Mouse (Mus musculus) megakaryocyte, adult 5-6 weeks (primary cell): ENCODE results near the gene Adgrf1. TPM values are rescaled to one million over a fixed set of nuclear protein-coding genes. Genes with fewer than 3 reads are reported as not detected.
"Not testable (repeated sequence)": the region's sequence is repeated elsewhere in the genome, so short reads cannot be mapped to it uniquely, and the experiment has no call there.

Experiments
- ATAC-seq: 2 replicates; pipeline ENCODE4 v1.8.0; 2016; ENCODE audit warnings: mild to moderate bottlenecking, inconsistent platforms; ENCODE audit not compliant: poor library complexity, severe bottlenecking
- total RNA-seq, 2 experiments: library from RNA; stranded (forward) in 1 of 2; stranded (reverse) in 1 of 2; fragments of 153-499, 151-499 nt in 1 of 2; fragments of 221-1000, 200-1000 nt in 1 of 2; gene quantifications; 2 replicates each; pipeline versions ENCODE4 v1.2.3 to v1.2.4; 2015 to 2017

The Adgrf1 gene
- total RNA-seq, 2 experiments from 2014 or later: 0.09 TPM; not detected in 1

DNA sequence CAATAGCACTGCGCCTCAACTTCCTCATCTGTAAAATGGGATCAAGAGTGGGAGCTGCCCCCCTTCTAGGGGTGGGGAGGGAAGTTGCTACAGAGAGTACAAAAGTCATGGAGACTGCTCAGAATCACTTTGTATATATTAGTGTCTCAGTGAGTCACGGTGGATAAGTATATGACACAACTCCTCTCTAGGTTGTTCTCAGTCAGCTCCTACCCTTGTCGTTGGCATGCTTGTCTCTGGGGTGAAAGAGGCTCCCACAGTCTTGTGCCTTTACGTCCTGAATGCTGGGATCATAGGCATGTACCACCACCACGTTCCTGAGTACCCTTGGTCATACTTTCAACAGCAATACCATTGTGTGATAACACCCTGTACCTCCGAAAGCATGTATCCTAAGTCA is 4.2 kb upstream of the Adgrf1 start:
- ATAC-seq: no peak

- no peak for ATAC-seq
Measured at GRCm38 (mm10) chr17:43266636-43267035, 3.5 kb upstream of the Adgrf1 start.

DNA sequence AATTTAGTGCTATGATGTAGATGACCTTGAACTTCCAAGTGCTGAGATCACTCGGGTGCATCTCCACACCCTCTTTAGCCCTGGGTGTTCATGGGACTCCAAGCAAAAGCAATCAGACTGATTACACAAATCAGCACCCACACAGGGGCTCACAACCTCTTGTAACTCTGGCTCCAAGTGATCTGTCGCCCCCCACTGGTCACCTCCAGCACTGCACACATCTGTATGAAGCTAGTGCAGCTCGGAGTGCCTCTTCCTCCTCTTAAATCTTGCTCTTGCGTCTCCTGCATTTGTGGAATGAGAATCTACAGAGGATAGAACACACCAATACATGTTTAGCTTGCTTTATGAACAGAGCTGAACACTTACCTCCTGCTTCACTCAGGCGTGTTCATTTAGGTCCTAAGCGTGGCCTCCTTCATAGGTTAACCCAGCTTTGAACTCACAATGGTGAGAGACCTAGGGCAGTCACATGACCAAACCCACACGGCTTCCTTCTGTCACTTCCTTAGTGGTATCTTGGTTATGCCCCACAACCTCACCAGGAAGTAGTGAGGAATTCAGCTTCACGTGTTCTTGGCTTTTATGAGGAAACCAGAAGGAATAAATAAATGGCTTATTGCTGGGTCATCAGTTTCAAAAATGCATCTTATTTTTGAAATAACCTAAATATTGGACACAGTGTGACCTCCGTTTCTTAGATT is 2.9 kb upstream of the Adgrf1 start:
- ATAC-seq: peak; percentile 52

DNA sequence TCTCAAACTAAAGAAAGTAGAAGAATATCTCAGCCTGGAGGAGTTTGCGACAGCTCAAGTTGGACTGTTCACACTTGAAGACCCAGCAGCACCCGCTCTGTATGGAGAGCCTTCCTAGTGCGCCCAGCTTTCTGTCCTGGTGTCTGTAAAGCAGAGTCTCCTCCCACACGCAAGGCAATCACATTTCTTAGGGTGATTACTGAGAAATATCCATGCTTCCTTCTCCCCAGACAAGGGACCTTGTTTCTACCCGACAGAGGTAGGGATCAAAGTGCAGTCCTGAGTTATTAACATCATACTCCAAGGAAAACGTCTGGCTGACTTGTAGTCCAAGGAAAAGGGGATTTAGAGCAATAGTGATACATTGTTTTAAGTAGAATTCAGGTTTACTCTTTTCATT is 6.1 kb downstream of the Adgrf1 start:
- no peak for ATAC-seq

DNA sequence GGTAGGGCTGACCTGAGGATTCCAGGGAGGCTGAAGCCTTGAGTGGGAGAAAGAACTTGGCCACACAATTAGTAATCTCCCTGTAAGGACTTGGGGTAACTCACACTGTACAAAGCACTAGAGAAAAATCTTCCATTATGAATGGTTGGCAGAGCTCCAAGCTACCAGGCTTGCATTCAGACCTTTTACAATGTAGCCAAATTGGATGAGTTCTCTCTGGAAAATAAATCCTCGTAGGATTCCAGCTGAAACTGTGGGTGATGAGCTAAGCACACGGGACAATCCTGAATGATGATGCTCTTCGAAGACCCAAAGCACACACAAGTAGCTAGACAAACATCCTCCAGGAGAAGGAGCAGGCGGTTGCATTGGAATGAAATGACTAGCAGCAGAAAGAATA is 7.1 kb downstream of the Adgrf1 start:
- ATAC-seq: no peak

GRCm38 (mm10) chr17:43279671-43280070 is 9.5 kb downstream of the Adgrf1 start:
- ATAC-seq: no peak

GRCm38 (mm10) chr17:43282353-43282752 is 12.2 kb downstream of the Adgrf1 start:
- ATAC-seq: no peak

DNA sequence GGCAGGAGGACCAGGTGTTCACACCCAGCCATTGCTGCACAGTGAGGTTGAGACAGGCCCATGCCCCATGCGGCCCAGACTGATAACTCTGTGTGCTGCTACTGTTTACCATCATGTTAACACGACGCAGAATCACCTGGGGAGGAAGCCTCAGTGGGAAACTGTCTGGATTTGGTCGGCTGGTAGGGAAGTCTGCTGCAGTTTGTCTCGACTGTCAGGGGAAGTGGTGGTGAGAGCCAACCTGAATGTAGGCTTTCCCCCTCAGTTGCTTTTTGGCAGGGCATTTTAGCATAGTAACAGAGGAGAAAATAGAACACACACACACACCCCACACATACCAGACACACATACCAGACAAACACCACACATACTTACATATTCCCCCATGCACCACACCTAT is 12.7 kb downstream of the Adgrf1 start:
- ATAC-seq: no peak

- no peak for ATAC-seq
Measured at GRCm38 (mm10) chr17:43299515-43299914, 29.4 kb downstream of the Adgrf1 start.

DNA sequence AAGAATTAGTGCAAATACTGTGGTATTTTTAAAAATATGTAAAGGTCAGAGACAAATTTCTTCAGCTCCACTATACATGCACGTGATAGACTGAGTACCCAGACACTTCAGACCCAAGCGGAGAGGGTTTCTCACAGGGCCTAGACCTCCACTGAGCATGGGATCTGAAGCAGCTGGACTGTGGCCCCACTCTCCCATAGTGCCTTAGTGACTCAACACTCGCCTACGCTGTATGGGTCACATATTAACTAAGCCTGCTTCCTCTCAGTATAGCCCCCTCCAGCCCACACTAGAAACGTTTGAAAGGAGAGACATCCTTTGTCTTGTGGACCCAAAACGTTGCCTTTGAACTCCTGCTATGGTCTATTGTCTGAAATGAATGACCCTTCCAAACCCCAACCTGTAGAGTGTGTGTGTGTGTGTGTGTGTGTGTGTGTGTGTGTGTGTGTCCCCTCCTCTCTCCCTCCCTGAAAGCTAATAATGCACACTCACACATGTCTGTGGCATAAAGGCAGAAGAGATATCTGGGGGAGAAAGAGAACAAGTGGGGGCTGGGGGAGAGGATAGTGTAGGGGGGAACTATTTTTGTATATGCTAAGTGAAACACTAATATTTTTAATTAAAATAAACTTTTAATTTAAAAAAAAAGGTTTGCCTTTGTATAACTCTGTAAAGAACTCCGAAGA is 56.0 kb downstream of the Adgrf1 start:
- no peak for ATAC-seq

- peak; percentile 82 for ATAC-seq
Measured at GRCm38 (mm10) chr17:43326726-43327700, 56.9 kb downstream of the Adgrf1 start.

- peak; percentile 53 for ATAC-seq
Measured at GRCm38 (mm10) chr17:43327810-43328209, 57.7 kb downstream of the Adgrf1 start.

DNA sequence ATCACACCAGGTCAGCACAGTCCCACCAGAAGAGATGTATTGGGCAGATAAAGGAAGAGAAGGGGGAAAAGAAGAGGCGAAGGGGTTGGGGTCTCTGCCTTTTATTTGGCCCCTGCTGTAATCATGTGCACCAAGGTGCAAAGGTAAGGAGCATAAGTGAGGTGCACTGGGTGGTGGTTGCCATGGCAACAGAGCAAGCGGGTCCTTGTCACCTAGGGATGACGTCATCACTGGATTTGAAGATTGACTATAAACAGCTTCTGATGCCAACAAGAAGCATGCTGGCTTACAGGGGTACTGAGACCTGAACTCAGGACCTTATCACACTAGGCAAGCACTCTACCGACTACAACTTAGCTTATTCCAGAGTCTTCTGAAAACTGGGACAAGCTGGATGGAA is 59.1 kb downstream of the Adgrf1 start:
- ATAC-seq: no peak

DNA sequence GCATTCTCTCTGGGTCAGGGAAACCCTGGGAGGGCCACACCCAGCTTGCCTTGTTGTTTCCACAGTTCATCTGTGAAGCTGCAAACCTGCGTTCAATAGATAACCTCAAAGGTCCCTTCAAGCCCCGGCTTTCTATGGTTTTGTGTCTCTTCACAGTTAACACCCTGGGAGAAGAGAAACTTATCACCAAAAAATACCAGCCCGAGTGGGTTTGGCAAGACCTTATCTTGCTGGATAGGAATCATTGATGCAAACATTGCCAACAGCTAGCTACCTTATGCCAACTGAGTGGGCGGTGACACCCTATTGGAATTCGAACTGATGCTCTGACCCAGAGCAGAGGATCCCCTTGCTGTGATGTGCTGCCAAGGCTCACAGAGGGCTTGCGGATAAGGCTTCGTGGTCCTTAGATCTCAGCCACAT is 59.6 kb downstream of the Adgrf1 start:
- no peak for ATAC-seq

DNA sequence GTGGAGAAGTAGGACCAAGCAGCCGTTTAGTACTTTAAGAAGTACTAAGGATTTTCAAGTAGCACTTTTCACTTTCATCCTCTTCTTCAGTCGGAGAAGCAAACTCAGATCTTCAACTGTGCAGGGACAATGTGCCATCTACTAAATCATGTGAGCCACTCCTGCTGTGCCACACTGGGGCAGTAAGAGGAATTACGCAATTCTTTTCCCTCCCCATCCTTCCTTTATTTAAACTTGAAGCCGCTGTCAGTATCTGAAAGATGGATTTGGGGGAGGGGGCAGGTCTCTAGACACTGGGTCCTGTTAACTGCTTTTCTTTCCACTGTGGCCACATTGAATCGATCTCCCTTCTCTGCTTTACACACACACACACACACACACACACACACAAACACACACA is 62.6 kb downstream of the Adgrf1 start:
- no peak; the same call in 1 of the 2 replicates for ATAC-seq

GRCm38 (mm10) chr17:43334074-43334473 is 63.9 kb downstream of the Adgrf1 start:
- ATAC-seq: peak; percentile 55

- ATAC-seq: no peak
Measured at GRCm38 (mm10) chr17:43337643-43338042, 67.5 kb downstream of the Adgrf1 start.

DNA sequence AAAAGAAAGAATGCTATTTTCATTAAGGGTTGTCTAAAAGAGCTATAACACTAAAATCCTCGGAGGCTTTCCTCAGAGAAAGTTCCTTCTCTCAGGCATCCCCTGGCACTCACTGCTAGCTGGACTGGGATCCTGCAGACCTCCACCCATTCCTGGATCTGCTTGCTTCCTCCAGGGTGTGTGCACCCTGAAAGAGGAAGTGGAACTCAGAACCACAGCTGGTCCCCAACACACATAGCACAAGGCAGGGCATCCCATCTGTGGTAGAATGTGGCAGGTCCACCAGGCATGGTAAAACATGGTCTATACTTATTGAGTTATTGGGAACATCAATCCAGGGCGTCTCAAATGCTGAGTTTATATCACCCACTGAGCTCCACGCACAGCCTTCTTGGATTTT is 68.2 kb downstream of the Adgrf1 start:
- ATAC-seq: peak; percentile 95

DNA sequence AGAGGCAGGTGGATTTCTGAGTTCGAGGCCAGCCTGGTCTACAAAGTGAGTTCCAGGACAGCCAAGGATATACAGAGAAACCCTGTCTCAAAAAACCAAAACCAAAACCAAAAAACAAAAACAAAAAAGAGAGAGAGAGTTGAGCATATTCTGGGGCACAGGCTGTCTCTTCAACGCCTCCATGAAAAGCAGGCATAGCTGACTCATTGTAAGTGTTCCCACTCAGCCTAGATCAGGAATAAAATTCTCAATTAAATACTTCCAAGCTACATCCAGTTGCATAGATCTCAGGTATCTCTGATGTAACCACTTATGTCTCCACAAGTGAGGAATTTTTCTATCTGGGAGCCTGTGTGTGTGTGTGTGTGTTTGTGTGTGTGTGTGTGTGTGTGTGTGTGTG is 76.4 kb downstream of the Adgrf1 start:
- not testable (repeated sequence) for ATAC-seq

DNA sequence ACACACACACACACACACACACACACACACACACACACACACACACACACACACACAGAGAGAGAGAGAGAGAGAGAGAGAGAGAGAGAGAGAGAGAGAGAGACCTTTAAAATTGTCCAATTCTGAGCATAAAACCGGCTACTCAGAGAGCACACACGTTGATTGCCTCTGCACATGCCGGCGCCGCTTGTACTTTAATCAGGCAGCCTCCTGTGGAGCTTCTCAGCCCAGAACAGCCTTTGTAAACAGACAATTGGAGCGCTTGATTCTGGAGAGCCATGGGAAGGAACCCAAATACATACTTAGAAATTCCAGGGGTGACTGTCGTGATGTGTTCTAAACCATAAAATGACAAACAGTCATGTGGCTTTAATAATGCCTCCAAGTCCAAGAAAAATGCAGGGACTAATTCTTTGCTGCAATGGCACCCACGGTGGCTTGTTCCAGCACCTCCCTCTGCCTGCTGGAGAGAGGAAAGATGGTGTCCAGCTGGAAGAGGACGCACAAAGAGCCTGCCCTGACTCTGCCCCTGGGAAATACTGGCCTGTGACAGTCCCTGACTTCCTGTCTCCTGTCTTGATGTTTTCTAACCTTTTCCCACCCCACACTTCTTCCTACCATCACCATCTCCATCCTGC is 87.9 kb downstream of the Adgrf1 start:
- no peak for ATAC-seq
